Mouse (Mus musculus) kidney, postnatal 10 days (tissue): ENCODE results near the gene Gm1330.
"Not testable (repeated sequence)": the region's sequence is repeated elsewhere in the genome, so short reads cannot be mapped to it uniquely, and the experiment has no call there.

ENCODE experiments used
- DNase-seq: peaks from one replicate; pipeline ENCODE4 v3.0.0; 2021; ENCODE audit warnings: mixed read lengths

Gene Gm1330

DNA sequence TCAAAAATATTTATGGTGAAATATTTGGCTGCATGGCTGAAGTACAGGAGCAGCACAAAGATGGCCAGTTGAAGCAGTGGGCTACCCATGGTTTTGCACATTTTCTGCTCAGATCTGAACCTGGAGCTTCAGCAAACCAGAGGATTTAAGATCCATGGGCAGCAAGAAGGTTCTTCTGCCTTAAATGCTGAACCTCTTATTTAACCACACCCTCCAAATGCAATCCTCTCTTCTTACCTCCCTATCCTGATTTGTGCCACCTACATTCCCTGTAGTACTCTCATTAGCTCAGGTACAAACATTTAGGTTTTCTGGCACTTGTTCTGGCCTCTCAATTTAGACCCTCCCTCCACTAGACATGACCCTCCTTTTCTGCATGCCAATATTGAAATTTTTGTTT lies at the start of gene Gm1330:
Gene Gm1330 (minus strand): TSS at position 101 of the 400 bp plus-strand sequence.
- no peak for DNase-seq

DNA sequence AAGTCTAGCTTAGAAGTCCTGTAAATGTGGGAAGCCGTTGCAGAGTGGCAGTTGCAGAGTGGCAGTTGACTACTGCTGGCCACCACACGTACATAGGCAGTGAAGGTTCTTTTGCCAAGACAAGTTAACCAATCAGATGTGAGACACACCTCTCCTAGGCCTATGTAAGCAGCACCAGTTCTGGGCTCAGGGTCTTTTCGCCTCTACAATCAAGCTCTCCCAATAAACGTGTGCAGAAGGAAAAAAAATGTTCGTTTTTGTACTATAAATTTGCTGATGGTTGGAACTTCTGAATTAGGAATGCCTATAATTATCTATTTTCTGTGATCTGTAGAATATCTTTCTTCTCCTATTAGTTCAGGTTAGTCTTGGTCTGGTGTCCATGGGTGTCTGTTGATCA lies 14.1 kb upstream of the Gm1330 start, which contains the start of gene Gm10750:
Gene Gm10750 (minus strand): TSS at position 101 of the 400 bp plus-strand sequence.
- not testable (repeated sequence) for DNase-seq

- no peak for DNase-seq
Observed at GRCm38 (mm10) chr2:149004826-149005225, 1.8 kb upstream of the Gm1330 start.

DNA sequence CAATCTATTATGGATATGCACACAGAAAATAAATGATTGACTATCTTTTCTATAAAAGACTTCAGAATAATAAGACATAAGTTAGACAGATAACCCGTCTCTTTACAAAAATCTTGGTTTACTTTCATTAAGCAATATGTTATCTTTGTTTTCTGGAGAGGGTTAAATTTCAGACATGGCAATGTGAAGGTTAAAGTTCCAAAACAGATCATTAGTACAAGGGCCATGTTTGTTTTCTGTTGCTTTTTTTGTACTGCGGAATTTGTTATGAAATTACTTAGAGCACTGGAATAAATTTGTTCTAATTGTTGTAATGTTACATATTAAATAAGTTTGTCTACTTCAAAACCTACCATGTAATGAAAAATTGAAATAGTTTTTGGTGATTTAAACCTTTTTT lies 7.9 kb downstream of the Gm1330 start:
- DNase-seq = no peak
